Mouse (Mus musculus): ENCODE results near the gene Slc31a2.

DNA sequence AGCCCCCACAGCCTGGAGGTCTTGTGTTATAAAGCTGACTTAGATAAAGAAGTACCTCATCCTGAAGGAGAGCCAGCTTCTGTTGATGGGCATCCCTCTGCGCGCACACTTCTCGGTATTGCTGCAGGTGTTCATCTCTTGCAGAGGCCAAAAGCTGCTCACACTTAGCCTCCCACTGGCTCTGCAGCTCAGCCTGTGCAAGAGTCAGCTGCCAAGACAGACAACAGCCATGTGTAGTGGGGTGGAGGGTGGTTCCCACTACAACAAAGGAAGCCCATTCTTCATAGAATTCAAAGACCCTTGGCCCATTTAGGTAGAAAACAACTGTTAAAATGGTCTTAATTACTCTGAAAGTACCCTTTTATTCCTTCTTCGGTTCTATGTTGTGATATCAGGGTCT is 44.5 kb downstream of the Slc31a2 start:
- TF ChIP-seq CTCF (IDR thresholded peaks at IDR 0.05; ENCODE audit: borderline replicate concordance, insufficient read depth, low read depth, low read length) (no peak), POLR2A (IDR thresholded peaks at IDR 0.05; ENCODE audit: borderline replicate concordance, insufficient read depth, low read length) (no peak)

Data from cerebellum, adult 2 months (tissue).